Mouse (Mus musculus) Muller cell, postnatal 12 days (primary cell): ENCODE data around the gene Ckb.
"Not testable (repeated sequence)": the region's sequence is repeated elsewhere in the genome, so short reads cannot be mapped to it uniquely, and the experiment has no call there.

Experiments used
- DNase-seq: peaks from one replicate; pipeline ENCODE4 v3.0.0-alpha.2; 2015; ENCODE audit errors: inconsistent ontology term

Gene Ckb

GRCm38 (mm10) chr12:111672176-111672575 is at the start of gene Ckb:
Ckb (minus strand) TSS chr12:111672338.
- DNase-seq: peak; percentile 94

- DNase-seq: no peak
These were observed 48.1 kb upstream of the Ckb start for GRCm38 (mm10) chr12:111720222-111720621.

GRCm38 (mm10) chr12:111718656-111719055 is 46.5 kb upstream of the Ckb start:
- peak; percentile 57 for DNase-seq

GRCm38 (mm10) chr12:111716505-111716904 is 44.4 kb upstream of the Ckb start:
- no peak for DNase-seq

GRCm38 (mm10) chr12:111713880-111714279 is 41.7 kb upstream of the Ckb start:
- DNase-seq: not testable (repeated sequence)

- DNase-seq: peak; percentile 94
These were observed 41.0 kb upstream of the Ckb start, which contains the start of the genes Bag5 and Apopt1 for GRCm38 (mm10) chr12:111713004-111713651. Bag5 (minus strand) TSS chr12:111713257. Apopt1 (plus strand) TSS chr12:111713261.

- no peak for DNase-seq
These were observed 40.3 kb upstream of the Ckb start for GRCm38 (mm10) chr12:111712476-111712875.

- DNase-seq: no peak
These were observed 38.0 kb upstream of the Ckb start for GRCm38 (mm10) chr12:111710091-111710490.

- DNase-seq: no peak
These were observed 36.0 kb upstream of the Ckb start for GRCm38 (mm10) chr12:111708181-111708580.

- peak; percentile 93 for DNase-seq
These were observed 33.2 kb upstream of the Ckb start for GRCm38 (mm10) chr12:111705186-111705973.

- DNase-seq: peak; percentile 98
These were observed 32.5 kb upstream of the Ckb start for GRCm38 (mm10) chr12:111704609-111705008.

- no peak for DNase-seq
These were observed 31.2 kb upstream of the Ckb start for GRCm38 (mm10) chr12:111703301-111703700.

GRCm38 (mm10) chr12:111700920-111701458 is 28.9 kb upstream of the Ckb start:
- DNase-seq: no peak

- no peak for DNase-seq
These were observed 27.4 kb upstream of the Ckb start for GRCm38 (mm10) chr12:111699542-111699941.

- DNase-seq: no peak
These were observed 26.3 kb upstream of the Ckb start for GRCm38 (mm10) chr12:111698346-111698913.

- DNase-seq: no peak
These were observed 25.6 kb upstream of the Ckb start for GRCm38 (mm10) chr12:111697708-111698107.

- DNase-seq: peak; percentile 77
These were observed 24.1 kb upstream of the Ckb start for GRCm38 (mm10) chr12:111696239-111696638.

GRCm38 (mm10) chr12:111694880-111695804 is 23.0 kb upstream of the Ckb start:
- DNase-seq: peak; percentile 60

GRCm38 (mm10) chr12:111694271-111694781 is 22.2 kb upstream of the Ckb start:
- no peak for DNase-seq

GRCm38 (mm10) chr12:111693341-111694270 is 21.5 kb upstream of the Ckb start:
- peak; percentile 93 for DNase-seq
